Mouse (Mus musculus): ENCODE measurements around the gene Nudt1.

Nudt1 gene

DNA sequence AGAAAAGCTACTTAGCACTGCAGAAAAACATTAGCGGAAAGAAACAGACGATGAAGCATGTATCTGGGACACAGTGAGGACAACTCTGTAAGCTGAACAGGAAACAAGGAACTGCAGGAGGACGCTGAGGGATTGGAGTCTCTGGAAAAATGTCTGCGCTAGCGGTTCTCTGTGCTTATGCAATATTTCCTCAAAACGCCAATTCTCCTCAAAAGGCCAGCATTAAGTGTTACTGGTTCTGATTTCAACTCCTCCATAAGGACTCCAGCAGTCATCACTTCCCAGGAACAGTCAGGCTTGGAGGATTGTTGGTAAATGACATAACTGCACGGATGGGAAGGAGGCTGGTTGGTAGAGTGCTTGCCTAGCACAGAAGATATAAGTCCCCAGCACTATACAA lies 59.7 kb downstream of the Nudt1 start:
- in situ Hi-C loops (cut with MboI, MseI): no loop called here

DNA sequence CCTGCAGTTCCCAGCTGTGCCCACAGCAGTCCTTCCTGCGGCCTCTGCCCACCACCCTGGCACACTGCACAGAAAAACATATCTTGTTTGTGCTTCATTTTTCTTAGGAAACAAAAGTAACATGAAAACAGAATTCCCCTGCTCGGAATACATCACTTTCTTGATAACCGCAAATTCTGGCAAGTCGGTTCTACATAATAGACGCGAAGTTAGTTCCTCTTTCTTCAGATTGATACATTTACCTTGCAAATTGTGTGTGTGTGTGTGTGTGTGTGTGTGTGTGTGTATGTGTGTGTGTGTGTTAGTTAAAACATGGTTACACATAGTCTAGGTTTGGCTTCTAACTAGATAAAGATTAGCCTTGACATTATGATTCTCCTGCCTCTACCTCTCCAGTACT lies 61.2 kb downstream of the Nudt1 start:
- in situ Hi-C loops (cut with MboI, MseI): no loop called here

DNA sequence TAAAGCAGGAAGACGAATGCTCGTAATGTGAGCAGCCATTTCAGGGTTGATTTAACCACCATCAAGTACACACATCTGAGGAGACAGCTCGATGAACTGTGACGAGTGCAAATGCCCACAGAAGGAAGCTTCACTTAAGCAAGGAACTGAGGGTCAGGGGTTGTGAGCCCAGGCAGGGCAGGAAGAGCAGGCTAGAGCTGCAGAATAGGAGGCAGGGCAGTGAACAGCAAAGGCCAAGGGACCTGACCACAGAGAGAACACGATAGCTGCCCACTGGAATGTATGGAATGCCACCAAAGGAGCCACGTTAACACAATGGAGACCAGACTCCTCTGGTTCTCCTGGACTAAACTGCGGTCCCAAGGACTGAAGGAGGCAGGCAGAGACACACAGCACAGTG lies 62.1 kb downstream of the Nudt1 start:
- in situ Hi-C loops (cut with MboI, MseI): no loop called here

GRCm38 (mm10) chr5:140384462-140384861 lies 63.0 kb downstream of the Nudt1 start:
- in situ Hi-C loops (cut with MboI, MseI): no loop called here

DNA sequence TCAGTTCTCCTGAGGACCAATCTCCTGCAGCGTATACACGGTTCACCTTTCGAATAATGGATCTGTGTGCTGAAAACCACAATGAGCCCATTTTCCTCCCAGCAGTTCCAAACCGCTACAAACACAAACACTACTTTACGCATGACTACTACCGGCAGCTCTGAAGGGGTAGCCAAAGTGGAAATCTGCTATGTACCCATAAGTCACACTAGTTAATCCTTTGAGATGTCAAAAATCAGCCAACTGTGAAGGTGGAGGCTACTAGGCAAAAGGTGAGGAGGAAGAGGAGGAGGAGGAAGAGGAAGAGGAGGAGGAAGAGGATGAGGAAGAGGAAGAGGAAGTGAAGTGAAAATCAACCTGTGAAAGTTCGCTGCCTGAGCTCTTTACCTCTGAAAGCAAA lies 65.8 kb downstream of the Nudt1 start:
- in situ Hi-C loops (cut with MboI, MseI): no loop called here
